Mouse (Mus musculus): ENCODE measurements at regions not wholly inside any gene's neighbourhood (a gene's known extent, or its start where the extent isn't known, plus 50 kb on each side); places are given as distances from the start of the nearest gene placed in this dataset.
"Not testable (repeated sequence)": the region's sequence is repeated elsewhere in the genome, so short reads cannot be mapped to it uniquely, and the experiment has no call there.

DNA sequence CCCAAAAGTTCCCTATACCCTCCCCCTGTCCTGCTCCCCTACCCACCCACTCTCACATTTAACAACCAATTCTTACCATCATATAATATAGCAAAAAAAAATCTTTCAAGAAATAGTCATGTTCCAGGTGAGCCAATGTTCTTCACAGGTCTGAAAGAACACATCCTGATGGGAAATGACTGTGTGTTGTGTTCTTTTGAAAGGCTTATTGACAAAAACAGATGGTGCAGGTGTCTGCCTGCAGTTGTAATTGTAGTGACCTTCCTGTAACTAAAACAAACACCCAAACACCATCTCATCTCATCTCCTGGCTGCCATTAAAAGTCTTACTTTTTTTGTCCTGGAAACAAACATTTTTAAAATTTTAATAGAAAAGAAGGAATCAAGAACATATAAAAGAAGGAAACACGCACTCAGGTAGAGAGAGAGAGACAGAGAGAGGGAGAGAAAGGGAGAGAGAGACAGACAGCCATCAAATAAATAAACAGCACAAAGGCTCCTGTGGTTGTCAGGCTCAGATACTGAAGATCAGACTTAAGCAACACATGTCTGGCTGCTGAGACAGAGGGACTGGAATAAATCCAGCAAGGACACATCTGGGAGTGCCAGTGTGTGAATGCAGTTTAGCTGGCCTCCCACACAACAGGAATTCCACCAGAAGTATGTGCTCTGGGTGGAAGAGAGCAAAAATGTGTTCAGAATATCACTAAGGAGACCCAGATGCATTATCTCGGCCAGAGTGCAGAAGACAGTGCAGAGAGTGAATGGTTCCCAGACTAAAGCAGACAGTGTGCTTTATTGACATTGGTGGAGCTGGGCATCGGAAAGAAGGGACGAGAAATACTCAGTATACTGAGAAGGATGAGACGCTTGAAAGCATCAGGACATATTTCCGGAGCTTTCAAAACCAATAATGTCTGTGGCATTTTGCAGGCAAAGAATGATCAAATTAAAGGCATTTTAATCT, 513.5 kb upstream of the Klf6 start:
- DNase-seq (ENCODE audit: inconsistent age in 2 of 2, low spot score in 1 of 2): peak; percentile 5 to 46

DNA sequence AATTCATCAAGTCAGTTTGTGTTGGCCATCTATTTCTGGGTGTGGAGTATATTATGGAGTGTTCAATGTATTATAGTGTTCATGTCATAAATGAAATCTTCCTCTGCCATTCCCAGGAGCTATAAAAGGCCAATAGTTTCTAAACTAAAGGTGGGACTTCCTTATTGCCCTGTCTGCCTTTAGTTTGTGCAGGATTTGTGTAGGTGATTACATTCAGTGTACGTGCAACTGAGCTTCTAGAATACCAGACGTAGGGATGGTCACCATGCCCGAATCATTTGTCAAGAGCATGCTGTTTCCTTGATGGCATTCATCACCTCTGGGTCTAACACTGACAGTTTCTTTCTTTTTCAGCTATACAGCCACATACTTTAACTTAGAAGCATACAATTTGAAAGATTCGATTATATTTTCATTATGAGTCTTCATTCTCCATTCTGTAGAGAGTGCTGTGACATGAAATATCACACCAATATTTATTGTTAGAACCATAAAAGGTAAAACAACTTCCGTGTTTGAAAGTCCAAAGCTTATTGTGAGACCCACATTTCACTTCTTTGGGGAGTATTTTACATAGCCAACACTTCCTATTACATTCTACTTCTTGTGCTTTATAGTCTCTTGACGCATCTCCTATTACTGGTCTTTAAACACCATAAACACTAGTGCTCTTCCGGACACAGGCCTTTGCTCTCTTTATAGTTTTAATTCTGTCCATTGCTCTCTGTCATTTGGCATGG, 494.1 kb upstream of the Klf6 start:
- no peak for DNase-seq (ENCODE audit: inconsistent age in 2 of 2, low spot score in 1 of 2)

DNA sequence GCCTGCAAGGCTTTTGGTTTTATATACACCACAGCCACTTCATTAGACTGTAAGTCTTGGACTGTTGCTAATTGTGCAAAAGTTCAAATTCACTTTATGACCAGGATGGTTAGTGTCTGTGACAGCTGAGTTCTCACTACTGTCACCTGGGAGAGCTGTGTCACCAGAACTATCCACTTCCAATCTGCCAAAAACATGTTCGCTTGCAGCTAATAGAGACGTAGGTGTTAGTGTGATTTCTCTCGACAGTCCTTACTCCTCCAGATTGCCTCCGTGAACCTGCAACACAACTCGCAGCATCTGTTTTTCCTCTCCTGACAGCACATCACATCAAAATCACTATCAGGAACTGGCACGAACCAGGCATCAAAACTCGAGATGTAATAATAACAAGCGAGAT, 491.3 kb upstream of the Klf6 start:
- no peak for DNase-seq (ENCODE audit: inconsistent age in 2 of 2, low spot score in 1 of 2)

DNA sequence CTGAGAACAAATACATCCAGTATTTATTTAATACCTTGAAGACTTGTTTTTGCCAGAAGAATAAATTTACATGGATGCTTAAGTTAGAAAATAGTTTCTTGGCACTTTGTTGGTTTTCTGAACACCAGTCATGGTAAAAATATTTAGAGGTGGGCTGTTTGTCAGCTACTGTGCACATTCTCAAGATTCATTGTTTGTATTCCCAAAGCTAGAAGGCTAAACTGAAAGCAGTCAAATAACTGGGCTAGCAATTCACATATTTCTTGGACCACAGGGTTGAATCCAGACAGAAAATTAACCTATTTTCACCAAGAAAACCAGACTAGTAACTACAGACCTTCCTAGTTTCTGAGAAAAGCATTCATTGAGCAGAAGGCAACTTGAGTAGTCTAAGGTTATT, 488.1 kb upstream of the Klf6 start:
- no peak for DNase-seq (ENCODE audit: inconsistent age in 2 of 2, low spot score in 1 of 2)

DNA sequence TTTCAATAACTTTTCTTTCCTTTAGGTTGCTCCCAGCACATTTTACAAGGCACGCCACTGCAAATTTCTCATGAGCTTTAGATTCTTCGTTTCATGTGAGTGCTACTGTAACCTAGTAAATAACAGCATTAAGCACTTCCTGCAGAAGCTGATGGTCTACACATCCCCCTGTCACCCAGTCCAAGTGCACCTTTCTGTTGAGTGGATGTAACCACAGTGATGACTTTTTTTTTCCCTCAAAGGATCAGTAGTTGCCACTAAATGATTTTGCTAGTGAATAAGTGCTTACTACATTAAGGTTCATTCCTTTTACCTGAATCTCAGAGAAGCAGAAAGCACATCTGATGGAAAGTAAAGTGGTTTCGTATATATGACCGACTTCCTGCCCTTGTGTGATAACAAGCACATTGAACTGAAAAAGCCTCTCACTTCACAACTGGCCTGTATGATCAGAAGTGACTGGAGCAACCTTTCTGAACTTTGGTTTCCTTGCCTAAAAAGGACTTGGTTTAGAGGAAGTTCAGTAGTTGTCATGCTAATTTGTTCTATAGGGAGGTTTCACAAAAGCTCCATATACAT, 453.0 kb upstream of the Klf6 start:
- DNase-seq (ENCODE audit: inconsistent age in 2 of 2, low spot score in 1 of 2): no peak

DNA sequence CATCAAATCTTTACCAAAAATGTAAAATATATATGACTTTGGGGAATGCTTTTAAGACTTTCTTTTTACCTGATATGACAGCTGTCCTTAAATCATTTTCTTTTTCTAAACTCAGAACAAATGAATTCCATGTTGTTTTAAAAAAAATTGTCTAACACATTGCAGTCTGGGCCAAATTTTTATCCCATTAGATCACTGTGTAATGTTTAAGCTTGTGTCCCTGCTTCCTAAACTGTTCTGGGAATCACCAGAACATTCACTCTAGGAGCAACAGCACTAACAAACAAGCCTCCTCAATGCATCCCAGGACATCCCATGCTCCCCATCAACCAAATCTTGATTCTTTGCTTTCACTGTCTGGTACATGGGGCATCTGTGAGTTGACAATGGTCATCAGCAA, 449.2 kb upstream of the Klf6 start:
- no peak for DNase-seq (ENCODE audit: inconsistent age in 2 of 2, low spot score in 1 of 2)

DNA sequence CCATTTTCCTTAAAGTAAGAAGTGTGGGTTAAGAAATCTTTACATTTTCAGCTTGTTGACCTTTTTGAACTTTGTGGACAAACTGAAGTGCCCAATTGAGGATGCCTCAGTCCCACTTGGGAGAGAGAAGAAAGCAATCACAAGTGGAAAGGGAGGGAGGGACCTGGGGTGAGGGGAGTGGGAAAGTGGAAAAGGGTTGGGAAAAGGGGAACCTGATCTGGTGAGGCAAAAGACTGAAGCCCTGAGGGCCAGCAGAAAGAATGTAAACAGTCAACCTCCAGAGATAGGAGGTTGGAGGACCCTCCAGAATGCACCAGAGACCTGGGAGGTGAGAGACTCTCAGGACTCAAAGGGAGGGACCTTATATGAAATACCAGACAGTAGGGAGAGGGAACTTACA, 448.3 kb upstream of the Klf6 start:
- not testable (repeated sequence) for DNase-seq (ENCODE audit: inconsistent age in 2 of 2, low spot score in 1 of 2)

DNA sequence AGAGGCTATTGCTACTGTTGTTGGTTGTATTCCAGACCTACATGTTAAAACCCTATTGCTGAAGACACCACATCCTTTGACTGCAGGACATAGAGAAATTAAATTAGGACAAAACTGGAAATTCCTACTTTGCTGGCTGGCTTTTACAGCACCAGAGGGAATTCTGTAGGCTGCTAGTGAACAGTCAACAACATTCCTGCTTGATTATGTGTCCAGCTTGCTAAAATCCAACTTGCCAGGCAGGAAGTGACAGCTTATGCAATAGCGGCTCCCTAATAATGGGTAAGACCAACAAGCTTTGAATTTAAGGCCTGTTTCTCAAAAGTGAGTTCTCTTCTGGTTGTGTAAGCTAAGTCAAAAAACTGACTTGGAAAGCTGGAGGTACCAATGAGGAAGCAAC, 437.2 kb upstream of the Klf6 start:
- DNase-seq (ENCODE audit: inconsistent age in 2 of 2, low spot score in 1 of 2): no peak

DNA sequence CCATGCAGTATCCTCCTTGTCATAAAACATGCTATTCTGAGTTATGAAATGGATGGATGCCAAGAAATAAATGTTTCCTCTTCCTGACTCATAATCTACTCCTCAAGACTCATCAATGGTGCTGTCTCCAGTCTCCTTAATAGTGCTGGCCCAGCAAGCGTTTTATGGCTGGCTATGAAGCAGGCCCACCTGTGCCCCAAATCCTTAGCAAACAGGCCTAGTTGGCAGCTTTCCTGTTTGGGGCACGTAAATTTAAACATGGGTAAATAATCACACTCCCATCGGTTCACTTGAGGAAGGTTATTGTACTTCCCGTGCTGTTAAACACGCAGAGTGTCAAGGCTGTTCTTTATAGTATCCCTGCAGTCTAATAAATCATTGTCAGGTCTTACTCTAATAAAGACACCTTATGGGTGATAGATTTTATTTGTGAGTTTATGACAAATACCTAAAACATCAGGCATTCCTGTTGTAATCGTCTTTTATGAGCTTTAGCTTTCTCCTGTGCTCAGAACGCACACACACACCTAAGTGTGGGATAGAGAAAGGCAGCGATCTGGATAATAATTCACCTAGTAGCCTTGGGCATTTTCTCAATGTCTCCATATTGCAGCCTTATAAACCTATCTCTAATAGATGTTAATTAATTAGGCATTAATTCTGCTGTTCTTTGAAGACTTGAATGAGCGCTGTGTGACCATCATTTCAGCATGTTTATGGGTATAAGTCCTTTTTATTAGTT, 435.6 kb upstream of the Klf6 start:
- DNase-seq (ENCODE audit: inconsistent age in 2 of 2, low spot score in 1 of 2): no peak

DNA sequence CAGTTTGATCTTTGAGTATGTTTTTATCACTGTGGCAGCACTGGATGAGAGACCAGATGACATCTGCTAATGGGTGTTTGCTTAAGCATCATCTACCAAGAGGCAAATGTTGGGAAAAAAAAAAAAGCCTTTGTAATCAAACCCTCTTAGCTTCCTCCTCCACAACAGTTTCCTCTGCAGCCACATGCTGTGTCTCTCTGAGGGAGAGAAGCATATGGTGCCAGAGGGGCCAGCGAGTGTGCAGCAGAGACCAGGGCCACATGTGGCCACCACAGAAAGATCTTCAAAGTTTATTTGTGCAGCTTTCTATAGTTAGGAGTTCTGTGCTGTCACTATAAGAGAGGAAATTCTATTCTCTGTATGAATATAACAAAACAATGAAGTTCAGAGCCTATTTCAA, 427.6 kb upstream of the Klf6 start:
- no peak for DNase-seq (ENCODE audit: inconsistent age in 2 of 2, low spot score in 1 of 2)

DNA sequence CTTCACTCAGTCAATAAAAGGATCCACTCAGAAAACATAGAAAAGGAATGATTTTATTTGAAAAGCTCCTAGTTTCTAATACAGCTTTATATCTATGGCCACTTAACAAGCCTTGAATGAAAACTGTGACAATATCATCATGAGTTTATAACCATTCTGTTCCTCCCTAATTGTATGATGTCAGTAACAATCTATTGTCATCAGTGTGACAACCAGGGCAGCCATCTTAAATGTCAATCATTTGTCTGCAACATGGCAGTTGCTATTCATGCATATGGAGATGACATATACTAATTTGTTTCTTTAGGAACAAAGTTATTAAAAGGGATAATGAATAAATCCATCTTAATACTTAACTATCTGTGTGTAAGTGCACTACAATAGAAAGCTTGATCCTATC, 426.2 kb upstream of the Klf6 start:
- DNase-seq (ENCODE audit: inconsistent age in 2 of 2, low spot score in 1 of 2): no peak

DNA sequence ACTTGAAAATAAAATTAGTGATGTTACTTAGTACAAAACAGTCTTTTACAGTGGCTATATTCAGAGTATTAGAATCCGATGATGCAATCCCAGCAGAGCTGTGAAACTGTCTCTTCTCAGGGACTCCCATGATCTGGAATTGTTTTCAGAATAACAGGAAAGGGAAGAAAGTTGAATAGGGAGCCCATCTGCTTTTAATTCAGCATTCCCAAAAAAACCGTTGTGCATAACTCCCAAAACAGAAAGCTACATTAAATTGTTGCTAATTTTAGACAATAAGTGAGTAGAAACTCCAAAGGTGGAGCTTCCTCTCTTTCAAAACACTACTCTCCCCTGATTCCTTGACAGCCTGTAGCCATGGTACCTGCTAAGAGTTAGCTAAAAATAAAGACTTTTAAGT, 425.1 kb upstream of the Klf6 start:
- no peak for DNase-seq (ENCODE audit: inconsistent age in 2 of 2, low spot score in 1 of 2)

DNA sequence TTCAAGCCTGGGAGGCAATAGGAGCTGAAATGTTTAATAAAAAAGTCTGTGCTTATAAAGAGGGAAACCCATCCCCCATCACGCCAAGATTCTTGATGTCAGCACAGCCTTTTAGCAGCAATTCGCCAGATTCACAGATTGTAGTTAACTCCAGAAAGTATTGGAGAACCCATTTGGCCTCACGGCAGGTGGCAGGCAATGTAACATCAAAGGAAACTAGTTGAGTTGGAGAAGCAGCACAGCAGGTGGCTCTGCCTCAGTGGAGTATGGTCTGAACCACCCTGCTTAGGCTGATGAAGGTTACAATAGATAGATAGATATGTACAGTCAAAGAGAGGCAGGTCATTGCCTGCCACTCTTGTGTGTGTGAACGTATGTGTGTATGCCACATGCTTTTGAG, 420.8 kb upstream of the Klf6 start:
- no peak for DNase-seq (ENCODE audit: inconsistent age in 2 of 2, low spot score in 1 of 2)

DNA sequence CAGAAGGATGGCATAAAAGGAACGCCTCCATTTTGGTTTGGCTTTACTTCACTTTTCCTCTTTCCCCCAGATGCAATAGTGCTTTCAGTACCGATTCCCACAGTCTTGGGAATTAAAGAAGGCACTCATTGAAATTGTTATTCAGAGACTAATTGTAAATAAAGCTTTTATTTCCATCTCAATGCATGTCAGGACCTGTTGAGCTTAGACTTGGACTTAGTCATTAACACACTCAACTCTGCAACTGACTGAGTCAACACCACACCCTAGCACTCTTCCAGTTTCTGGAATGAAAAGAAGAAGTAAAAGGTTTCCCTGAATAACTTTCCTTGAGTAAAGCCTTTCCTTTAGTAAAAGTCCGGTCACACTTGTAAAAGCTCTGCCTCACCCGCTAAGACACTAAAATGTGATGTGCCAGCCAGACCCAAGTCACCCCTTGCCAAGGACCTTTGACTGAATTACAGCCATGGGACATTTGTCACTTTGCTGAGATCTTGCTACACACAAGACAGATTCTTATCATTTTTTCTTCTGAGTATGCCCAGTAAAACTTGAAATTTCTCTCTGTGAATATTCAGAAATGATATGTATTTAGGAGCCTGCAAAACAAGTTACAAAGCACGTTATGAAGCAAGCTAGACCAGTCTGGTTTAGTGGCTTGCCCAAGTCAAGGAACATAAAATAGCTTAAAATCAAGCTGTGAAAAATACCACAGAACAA, 416.4 kb upstream of the Klf6 start:
- DNase-seq (ENCODE audit: inconsistent age in 2 of 2, low spot score in 1 of 2): peak in 1 of 2 experiments; percentile 51

DNA sequence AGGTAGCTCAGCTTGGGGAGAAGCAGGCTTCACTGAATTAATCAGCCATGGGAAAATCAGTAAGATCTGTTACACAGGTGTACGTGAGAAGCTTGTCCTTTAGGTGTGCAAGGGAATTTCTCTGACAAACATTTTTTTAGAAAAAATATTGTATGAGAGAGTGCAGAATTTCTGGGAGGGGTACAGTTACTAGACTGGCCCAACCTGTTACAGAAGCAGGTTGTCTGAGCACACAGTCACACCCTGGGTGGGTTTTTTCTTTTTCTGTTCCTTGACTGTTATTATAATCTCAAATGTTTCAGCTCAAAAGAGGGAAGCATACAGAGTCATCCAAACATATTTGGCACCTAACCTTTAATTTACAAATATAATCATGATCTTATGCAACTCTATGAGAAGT, 412.7 kb upstream of the Klf6 start:
- DNase-seq (ENCODE audit: inconsistent age in 2 of 2, low spot score in 1 of 2): no peak

DNA sequence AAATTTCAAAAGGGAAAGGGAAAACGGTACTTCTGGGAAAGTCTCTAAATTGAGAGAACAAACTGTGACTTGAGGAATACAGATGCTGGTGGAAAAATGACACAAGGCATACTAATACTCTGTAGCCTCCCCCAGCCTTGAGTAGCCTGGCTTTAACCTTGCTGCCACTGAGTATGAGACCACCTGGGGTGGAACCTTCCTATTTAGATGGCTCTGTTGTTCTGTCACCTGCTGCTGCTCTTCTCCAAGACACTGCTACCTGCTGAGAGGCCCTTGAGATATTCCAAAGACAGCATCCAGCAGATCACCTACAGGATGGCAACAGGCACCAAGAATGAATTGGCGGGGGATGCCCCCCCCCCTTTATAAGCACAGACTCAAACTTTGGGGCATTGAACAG, 380.5 kb upstream of the Klf6 start:
- no peak for DNase-seq (ENCODE audit: inconsistent age in 2 of 2, low spot score in 1 of 2)

DNA sequence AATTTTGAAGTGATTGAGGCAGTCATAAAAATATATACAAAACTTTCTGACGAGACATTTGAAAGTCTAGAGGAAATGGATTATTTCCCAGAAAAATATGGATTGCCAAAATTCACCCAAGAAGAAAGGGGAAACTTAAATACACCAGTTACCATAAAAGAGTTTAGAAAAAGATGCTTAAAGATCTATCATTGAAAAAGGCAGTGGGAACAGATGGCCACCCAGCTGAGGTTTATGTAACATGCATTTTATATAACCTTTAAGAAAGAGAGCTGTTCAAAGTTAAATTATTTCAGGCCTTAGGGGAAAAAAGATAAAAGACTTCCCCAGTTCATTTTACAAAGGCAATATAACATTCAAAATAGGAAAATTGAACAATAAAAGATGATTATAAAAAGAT, 369.0 kb upstream of the Klf6 start:
- DNase-seq (ENCODE audit: inconsistent age in 2 of 2, low spot score in 1 of 2): no peak

DNA sequence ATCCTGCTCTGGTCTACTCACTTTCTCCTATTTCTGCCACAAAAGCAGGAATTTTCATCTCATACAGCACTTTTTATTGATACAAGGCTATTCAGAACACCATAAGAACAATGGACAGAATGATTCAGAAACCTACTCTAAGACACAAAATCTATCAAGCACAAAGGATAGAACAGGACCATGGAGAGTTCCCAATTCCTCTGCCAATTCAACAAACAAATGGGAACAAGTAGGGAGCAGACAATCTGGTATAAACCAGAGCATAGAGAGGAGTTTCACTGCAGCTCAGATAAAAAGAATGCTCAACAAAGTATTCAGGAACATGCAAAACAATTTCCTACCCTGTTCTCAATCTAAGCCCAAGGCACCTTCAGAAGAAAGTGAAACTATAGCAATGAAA, 363.7 kb upstream of the Klf6 start:
- DNase-seq (ENCODE audit: inconsistent age in 2 of 2, low spot score in 1 of 2): peak in 1 of 2 experiments; percentile 52

DNA sequence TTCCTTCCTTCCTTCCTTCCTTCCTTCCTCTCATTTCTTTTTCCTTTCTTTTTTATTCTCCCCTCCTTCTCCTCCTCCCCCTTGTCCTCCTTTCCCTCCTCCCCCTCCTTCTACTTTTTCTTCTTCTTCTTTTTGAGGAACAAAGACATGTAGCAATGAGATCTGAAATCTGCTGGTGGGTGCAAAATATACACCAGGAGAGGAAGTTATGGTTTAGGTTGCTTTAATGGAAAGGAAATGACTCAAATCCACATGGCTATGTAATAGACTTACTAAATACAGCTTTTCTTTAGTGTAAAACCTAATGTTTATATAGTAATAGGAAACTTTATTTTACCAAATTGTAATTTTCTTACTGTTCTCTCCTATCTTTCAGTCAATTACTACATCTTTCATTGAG, 349.5 kb upstream of the Klf6 start:
- DNase-seq (ENCODE audit: inconsistent age in 2 of 2, low spot score in 1 of 2): no peak

DNA sequence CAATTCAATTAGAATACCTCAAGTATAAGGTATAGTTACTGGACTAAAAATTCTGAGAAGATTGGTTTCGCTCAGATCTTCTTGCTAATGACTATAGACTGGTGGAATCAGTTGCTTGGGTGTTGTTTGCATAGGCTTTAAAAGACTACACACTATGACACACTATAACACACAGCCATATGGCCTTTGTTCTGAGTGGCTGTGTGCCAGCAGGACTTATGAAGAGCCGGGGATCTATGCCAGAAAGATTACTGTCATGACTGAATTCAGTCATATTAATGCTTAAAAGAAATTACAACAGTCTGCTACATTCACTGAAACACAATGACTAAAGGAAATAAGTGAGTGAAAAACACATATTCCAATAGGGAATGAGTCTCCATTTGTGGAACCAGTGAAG, 345.7 kb upstream of the Klf6 start:
- DNase-seq (ENCODE audit: inconsistent age in 2 of 2, low spot score in 1 of 2): no peak

DNA sequence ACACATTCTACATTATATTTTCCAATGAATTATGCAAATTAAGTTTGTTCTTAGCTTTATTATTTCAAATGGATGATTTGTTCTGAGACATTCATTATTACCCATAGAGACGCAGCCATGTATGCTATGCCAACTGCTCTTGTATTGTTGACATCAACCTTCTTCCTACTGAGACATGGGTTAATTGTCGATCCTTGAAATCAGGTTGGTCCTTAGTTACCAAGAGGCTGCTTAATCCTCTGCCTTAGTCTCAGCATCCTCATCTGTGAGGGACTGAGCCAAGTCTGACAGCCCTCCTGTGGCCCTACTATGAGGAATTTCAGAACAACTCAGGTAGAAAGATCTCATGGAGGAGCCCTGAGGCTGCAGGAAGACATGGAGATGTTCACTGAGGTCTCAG, 345.2 kb upstream of the Klf6 start:
- no peak for DNase-seq (ENCODE audit: inconsistent age in 2 of 2, low spot score in 1 of 2)
